Mouse (Mus musculus): ENCODE measurements around the gene Psap. TPM values are rescaled to one million over a fixed set of nuclear protein-coding genes. Genes with fewer than 3 reads are reported as not detected.

Psap gene
- polyA plus RNA-seq, 1 experiment from 2014 or later: 124 TPM

DNA sequence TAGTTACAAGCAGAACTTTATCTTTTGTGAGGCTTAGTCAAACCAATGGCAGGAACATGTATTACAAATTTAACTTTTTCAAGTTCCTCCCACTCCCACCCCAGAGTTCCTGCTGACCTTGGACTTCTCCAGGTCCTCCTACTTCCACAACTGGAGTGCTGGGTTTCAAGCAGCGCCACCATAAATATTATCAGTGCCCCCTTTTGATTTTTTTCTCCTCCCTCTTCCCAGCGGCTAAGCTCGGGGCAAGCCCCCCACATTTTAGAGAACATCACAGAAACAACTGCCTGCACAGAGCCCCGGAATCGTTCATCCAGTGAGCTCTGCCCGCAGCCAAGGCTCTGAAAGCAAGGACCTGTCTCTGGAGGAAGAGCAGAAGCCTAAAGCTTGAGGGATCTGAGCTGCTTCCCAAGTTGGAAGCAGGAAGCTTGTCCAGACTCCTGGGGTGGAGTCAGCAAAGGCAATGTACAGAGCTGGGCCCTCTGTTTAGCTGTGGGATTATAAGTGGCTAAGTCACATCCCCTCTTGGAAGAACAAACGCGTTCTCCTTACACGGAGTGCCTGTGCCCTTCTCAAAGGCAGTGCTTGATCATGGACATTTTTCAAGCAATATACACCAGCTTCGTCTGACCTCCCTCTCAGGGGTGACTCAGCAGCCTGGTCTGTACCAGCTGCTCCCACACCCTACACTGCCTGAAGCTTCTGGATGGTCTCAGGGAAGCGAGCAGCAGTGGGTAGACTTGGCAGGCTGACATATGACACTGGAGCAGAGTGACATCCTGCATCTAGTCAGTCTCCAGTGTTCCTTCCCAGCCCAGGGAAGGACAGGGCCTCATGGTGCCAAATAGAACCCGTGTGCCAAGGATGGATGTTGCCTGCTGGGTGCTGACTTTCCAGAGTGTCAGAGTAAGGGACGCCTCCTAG is 8.0 kb upstream of the Psap start:
- no peaks in the 10 kb centered on the region for H3K36me3 ChIP-seq (ENCODE audit: control insufficient read depth, insufficient read depth, low read length)

GRCm38 (mm10) chr10:60271015-60271414 is 6.4 kb upstream of the Psap start:
- no peak overlapping the region for H3K9ac ChIP-seq (ENCODE audit: low read depth, low read length)
- H3K27ac ChIP-seq (replicated peaks; ENCODE audit: low read depth, low read length): no peak overlapping the region
- no peaks in the 10 kb centered on the region for H3K27me3 ChIP-seq (replicated peaks; ENCODE audit: control insufficient read depth, insufficient read depth, low read length)
- no peak overlapping the region for H3K4me2 ChIP-seq (ENCODE audit: low read depth, low read length)
- no peak overlapping the region for H3K4me3 ChIP-seq (ENCODE audit: low read depth, low read length)
- DNase-seq (ENCODE audit: low spot score) (no peak), ATAC-seq (ENCODE audit: low read depth) (no peak)
- WGBS: 75% methylated on average over 6 of the region's 6 CpGs
- H3K36me3 ChIP-seq (ENCODE audit: control insufficient read depth, insufficient read depth, low read length): no peaks in the 10 kb centered on the region
- H3K4me1 ChIP-seq (ENCODE audit: control insufficient read depth, insufficient read depth, low read length): no peaks in the 10 kb centered on the region
- H3K9me3 ChIP-seq (ENCODE audit: control insufficient read depth, low read length): no peaks in the 10 kb centered on the region

More for the DNA sequence above, 8.0 kb upstream of the Psap start:
- WGBS: 74% methylated on average over 13 of the region's 13 CpGs
- Histone ChIP-seq H3K27me3 (replicated peaks; ENCODE audit: control insufficient read depth, insufficient read depth, low read length) (no peaks in the 10 kb centered on the region), H3K4me2 (ENCODE audit: low read depth, low read length) (no peak overlapping the region), H3K9me3 (ENCODE audit: control insufficient read depth, low read length) (no peaks in the 10 kb centered on the region), H3K4me1 (ENCODE audit: control insufficient read depth, insufficient read depth, low read length) (no peaks in the 10 kb centered on the region), H3K27ac (replicated peaks; ENCODE audit: low read depth, low read length) (no peak overlapping the region), H3K9ac (ENCODE audit: low read depth, low read length) (no peak overlapping the region), H3K4me3 (ENCODE audit: low read depth, low read length) (no peak overlapping the region)
- DNase-seq (ENCODE audit: low spot score) (no peak), ATAC-seq (ENCODE audit: low read depth) (0 out of 2 replicates have a peak, but pooled peaks have one; percentile 47)

DNA sequence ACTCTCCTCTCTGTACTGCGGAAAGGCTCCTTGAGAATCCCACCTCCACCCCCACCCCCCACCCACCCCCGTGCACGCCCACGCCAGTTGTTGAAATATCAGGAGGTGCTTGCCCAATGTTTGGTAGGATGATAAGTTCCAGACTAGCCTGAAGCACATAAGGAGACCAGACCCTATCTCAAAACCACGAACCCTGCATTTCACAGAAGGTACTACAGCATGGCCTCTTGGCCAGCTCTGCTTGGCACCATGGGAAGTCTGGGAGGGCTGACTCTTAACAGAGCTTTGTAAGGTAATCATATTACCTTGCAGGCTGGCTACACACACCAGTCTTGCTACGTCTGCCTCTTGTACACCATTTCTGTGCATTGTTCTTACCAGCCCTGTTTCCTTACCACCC is 5.2 kb upstream of the Psap start:
- no peak overlapping the region for H3K4me2 ChIP-seq (ENCODE audit: low read depth, low read length)
- ATAC-seq (ENCODE audit: low read depth) (0 out of 2 replicates have a peak, but pooled peaks have one; percentile 41), DNase-seq (ENCODE audit: low spot score) (no peak)
- no peak overlapping the region for H3K9ac ChIP-seq (ENCODE audit: low read depth, low read length)
- no peaks in the 10 kb centered on the region for H3K36me3 ChIP-seq (ENCODE audit: control insufficient read depth, insufficient read depth, low read length)
- no peaks in the 10 kb centered on the region for H3K4me1 ChIP-seq (ENCODE audit: control insufficient read depth, insufficient read depth, low read length)
- H3K27ac ChIP-seq (replicated peaks; ENCODE audit: low read depth, low read length): no peak overlapping the region
- WGBS: 34% methylated on average over 6 of the region's 6 CpGs
- H3K9me3 ChIP-seq (ENCODE audit: control insufficient read depth, low read length): no peaks in the 10 kb centered on the region
- no peaks in the 10 kb centered on the region for H3K27me3 ChIP-seq (replicated peaks; ENCODE audit: control insufficient read depth, insufficient read depth, low read length)
- no peak overlapping the region for H3K4me3 ChIP-seq (ENCODE audit: low read depth, low read length)

GRCm38 (mm10) chr10:60273382-60273781 is 4.0 kb upstream of the Psap start:
- DNase-seq (ENCODE audit: low spot score): no peak
- H3K36me3 ChIP-seq (ENCODE audit: control insufficient read depth, insufficient read depth, low read length): no peaks in the 10 kb centered on the region
- H3K9ac ChIP-seq (ENCODE audit: low read depth, low read length): no peak overlapping the region
- WGBS: 51% methylated on average over 6 of the region's 6 CpGs
- H3K9me3 ChIP-seq (ENCODE audit: control insufficient read depth, low read length): no peaks in the 10 kb centered on the region
- no peak overlapping the region for H3K27ac ChIP-seq (replicated peaks; ENCODE audit: low read depth, low read length)
- no peak overlapping the region for H3K4me2 ChIP-seq (ENCODE audit: low read depth, low read length)
- no peaks in the 10 kb centered on the region for H3K27me3 ChIP-seq (replicated peaks; ENCODE audit: control insufficient read depth, insufficient read depth, low read length)
- H3K4me3 ChIP-seq (ENCODE audit: low read depth, low read length): no peak overlapping the region
- ATAC-seq (ENCODE audit: low read depth): no peak
- H3K4me1 ChIP-seq (ENCODE audit: control insufficient read depth, insufficient read depth, low read length): peaks cover 3% of the 10 kb centered on the region; the same call in 1 of the 2 replicates

GRCm38 (mm10) chr10:60278006-60278399 is 576 bp downstream of the Psap start:
- ATAC-seq (ENCODE audit: low read depth) (no peak; the same call in 1 of the 2 replicates), DNase-seq (ENCODE audit: low spot score) (no peak)
- H3K9me3 ChIP-seq (ENCODE audit: control insufficient read depth, low read length): no peaks in the 10 kb centered on the region
- peak overlapping the region; percentile 77 for H3K27ac ChIP-seq (replicated peaks; ENCODE audit: low read depth, low read length)
- H3K4me3 ChIP-seq (ENCODE audit: low read depth, low read length): peak overlapping the region; percentile 69
- peak overlapping the region; percentile 90 for H3K9ac ChIP-seq (ENCODE audit: low read depth, low read length)
- H3K4me2 ChIP-seq (ENCODE audit: low read depth, low read length): peak overlapping the region; percentile 95
- WGBS: 8% methylated on average over 11 of the region's 13 CpGs
- no peaks in the 10 kb centered on the region for H3K36me3 ChIP-seq (ENCODE audit: control insufficient read depth, insufficient read depth, low read length)
- H3K27me3 ChIP-seq (replicated peaks; ENCODE audit: control insufficient read depth, insufficient read depth, low read length): no peaks in the 10 kb centered on the region
- H3K4me1 ChIP-seq (ENCODE audit: control insufficient read depth, insufficient read depth, low read length): peaks cover 27% of the 10 kb centered on the region

DNA sequence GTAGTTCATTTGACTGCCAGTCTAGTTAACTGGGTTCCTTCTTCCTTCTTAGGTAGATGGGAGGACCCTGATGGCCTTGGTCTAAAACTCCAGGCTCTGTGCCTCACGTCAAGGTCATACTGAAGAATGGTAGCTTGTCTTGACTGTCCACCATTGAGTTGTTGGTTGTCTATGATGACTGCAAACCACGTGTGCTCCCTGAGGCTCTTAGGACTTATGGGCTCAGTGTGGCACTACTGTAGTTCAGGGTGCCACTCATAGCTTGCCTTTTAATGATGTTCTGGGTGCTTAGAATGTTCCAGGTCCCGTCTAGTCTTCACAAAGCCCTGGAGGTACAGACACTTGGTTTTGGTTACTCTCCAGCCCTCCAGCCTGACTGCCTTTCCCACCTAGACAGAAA is 1.4 kb downstream of the Psap start:
- Histone ChIP-seq H3K4me1 (ENCODE audit: control insufficient read depth, insufficient read depth, low read length) (peaks cover 27% of the 10 kb centered on the region), H3K27ac (replicated peaks; ENCODE audit: low read depth, low read length) (no peak overlapping the region), H3K9me3 (ENCODE audit: control insufficient read depth, low read length) (no peaks in the 10 kb centered on the region), H3K4me2 (ENCODE audit: low read depth, low read length) (peak overlapping the region; percentile 95), H3K4me3 (ENCODE audit: low read depth, low read length) (peak overlapping the region; percentile 69), H3K36me3 (ENCODE audit: control insufficient read depth, insufficient read depth, low read length) (no peaks in the 10 kb centered on the region), H3K9ac (ENCODE audit: low read depth, low read length) (peak overlapping the region; percentile 20; the same call in 1 of the 2 replicates), H3K27me3 (replicated peaks; ENCODE audit: control insufficient read depth, insufficient read depth, low read length) (no peaks in the 10 kb centered on the region)
- WGBS: 74% methylated on average over 3 of the region's 3 CpGs
- ATAC-seq (ENCODE audit: low read depth) (no peak), DNase-seq (ENCODE audit: low spot score) (no peak)

- no peak overlapping the region; the same call in 1 of the 2 replicates for H3K27ac ChIP-seq (replicated peaks; ENCODE audit: low read depth, low read length)
- H3K36me3 ChIP-seq (ENCODE audit: control insufficient read depth, insufficient read depth, low read length): no peaks in the 10 kb centered on the region
- DNase-seq (ENCODE audit: low spot score) (peak; percentile 56), ATAC-seq (ENCODE audit: low read depth) (no peak)
- H3K4me2 ChIP-seq (ENCODE audit: low read depth, low read length): peak overlapping the region; percentile 95
- no peaks in the 10 kb centered on the region for H3K27me3 ChIP-seq (replicated peaks; ENCODE audit: control insufficient read depth, insufficient read depth, low read length)
- 61% methylated on average over 8 of the region's 8 CpGs for WGBS
- H3K9me3 ChIP-seq (ENCODE audit: control insufficient read depth, low read length): no peaks in the 10 kb centered on the region
- H3K4me3 ChIP-seq (ENCODE audit: low read depth, low read length): peak overlapping the region; percentile 69; the same call in 1 of the 2 replicates
- H3K9ac ChIP-seq (ENCODE audit: low read depth, low read length): peak overlapping the region; percentile 20; the same call in 1 of the 2 replicates
- H3K4me1 ChIP-seq (ENCODE audit: control insufficient read depth, insufficient read depth, low read length): peaks cover 33% of the 10 kb centered on the region
Observed at GRCm38 (mm10) chr10:60279290-60279940, 2.0 kb downstream of the Psap start.

DNA sequence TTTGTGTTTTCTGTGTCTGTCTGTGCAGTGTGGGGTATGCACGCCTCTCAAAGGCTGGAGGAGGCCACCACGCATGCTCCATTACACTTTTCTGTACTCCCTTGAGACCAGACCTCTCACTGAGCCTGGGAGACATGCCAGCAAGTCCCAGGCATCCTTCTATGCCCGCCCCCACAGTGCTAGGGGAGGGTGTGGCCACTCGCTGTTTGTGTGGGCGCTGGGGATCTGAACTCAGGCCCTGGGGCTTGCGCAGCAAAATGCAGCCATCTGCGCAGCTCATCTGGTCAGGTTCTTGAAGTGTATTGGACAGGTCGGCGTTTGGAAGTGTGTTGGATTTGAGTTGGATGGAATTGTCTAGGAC is 2.5 kb downstream of the Psap start:
- H3K36me3 ChIP-seq (ENCODE audit: control insufficient read depth, insufficient read depth, low read length): no peaks in the 10 kb centered on the region
- peaks cover 39% of the 10 kb centered on the region for H3K4me1 ChIP-seq (ENCODE audit: control insufficient read depth, insufficient read depth, low read length)
- H3K27me3 ChIP-seq (replicated peaks; ENCODE audit: control insufficient read depth, insufficient read depth, low read length): no peaks in the 10 kb centered on the region
- H3K4me2 ChIP-seq (ENCODE audit: low read depth, low read length): peak overlapping the region; percentile 95
- no peaks in the 10 kb centered on the region for H3K9me3 ChIP-seq (ENCODE audit: control insufficient read depth, low read length)
- ATAC-seq (ENCODE audit: low read depth): no peak
- WGBS: 74% methylated on average over 9 of the region's 9 CpGs
- no peak overlapping the region for H3K9ac ChIP-seq (ENCODE audit: low read depth, low read length)
- 0 out of 2 replicates have a peak overlapping the region, but pooled peaks have one; percentile 3 for H3K4me3 ChIP-seq (ENCODE audit: low read depth, low read length)
- DNase-seq (ENCODE audit: low spot score): peak; percentile 41
- H3K27ac ChIP-seq (replicated peaks; ENCODE audit: low read depth, low read length): no peak overlapping the region; the same call in 1 of the 2 replicates
